Mouse (Mus musculus) T-helper 2 cell (primary cell): ENCODE data around the gene Stx8.

ENCODE experiments used
- in situ Hi-C: fragments of 300-600 bp; cut with MboI, MseI; formaldehyde crosslinking; loops from one replicate; pipeline ENCODE4 v1.15.1; 2025; ENCODE audit warnings: high pct_unique_total_duplicates

Gene Stx8

DNA sequence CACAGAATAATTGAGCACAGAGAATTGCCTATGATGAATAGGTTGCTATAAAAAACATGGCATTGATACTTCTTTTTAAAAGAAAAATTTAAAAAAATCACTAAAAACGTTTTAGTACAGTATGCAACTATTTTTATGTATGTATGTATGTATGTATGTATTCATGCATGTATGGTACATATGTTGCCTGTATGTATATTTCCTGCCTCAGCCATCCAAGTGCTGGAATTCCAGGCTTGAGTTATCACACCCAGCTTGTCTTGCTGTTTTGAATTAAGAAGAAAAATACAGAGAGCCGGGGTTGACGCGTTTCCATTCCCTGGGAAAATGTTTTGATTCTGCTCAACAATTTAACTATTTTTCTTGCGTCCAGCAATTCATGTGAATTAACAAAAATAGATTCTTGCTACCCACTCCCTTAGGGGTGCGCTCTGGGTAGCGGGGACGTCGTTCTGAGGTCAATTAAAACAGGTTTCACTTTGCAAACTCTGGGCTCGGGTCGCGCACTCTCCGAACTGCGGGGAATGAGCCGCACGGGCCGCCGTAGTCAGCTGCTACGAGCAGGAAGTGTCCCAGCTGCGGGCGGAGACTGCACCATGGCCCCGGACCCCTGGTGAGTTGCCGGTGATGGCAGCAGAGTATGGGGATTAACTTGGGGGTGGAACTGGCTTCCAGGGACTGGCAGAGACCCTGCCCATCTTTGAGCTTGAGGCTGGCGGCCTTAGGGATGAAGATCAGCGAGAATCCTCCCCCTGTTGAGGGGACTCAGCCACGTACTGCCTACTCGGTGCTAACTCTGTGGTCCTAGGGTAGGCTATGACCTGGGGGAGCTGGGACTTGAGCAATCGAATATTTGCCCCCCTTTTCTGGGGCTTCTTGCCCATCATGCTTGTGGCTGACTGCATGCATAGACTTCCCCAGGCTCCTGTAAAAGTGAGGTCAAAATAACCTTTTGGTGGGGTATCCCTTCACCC is at the start of gene Stx8:
Stx8 (plus strand) TSS at position 289 of the 974 bp plus-strand sequence.
- in situ Hi-C loops = no loop called here

DNA sequence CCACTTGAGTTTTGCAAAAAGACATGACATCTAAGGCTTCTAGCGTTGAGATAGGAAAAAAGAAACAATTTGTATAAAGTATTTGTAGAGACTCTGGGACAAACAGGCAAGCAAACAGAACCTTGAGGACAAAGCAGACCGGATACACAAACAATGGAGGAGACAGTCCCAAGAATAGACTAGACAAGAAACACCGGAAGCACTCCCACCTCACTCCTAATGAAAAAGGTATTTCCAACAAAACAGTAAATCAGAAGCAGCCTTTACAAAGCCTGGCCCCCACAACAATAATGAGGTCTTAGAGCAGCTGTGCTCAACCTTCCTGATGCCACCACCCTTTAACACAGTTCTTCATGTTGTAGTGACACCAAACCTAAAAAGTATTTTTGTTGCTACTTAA is 48.9 kb upstream of the Stx8 start:
- in situ Hi-C loops = no loop called here

DNA sequence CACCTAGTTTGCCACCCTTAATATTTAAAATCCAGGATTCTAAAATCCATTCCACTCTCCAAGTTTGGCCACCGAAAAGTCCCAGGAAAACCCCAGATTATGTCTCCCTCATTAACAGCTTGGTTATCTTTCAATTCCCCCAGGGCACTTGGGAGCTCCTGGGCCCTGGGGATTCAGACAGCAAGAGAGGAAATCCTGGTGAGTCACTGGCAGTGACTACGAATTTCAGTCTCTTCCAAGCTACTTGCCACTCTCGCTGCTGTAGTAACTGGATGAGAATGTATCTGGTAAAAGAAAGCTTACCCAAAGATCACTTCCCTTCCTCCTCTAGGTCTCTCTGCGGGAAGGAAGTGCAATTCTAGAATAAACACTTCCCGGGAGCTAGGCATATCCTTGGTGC is 46.4 kb upstream of the Stx8 start:
- in situ Hi-C loops = no loop called here

DNA sequence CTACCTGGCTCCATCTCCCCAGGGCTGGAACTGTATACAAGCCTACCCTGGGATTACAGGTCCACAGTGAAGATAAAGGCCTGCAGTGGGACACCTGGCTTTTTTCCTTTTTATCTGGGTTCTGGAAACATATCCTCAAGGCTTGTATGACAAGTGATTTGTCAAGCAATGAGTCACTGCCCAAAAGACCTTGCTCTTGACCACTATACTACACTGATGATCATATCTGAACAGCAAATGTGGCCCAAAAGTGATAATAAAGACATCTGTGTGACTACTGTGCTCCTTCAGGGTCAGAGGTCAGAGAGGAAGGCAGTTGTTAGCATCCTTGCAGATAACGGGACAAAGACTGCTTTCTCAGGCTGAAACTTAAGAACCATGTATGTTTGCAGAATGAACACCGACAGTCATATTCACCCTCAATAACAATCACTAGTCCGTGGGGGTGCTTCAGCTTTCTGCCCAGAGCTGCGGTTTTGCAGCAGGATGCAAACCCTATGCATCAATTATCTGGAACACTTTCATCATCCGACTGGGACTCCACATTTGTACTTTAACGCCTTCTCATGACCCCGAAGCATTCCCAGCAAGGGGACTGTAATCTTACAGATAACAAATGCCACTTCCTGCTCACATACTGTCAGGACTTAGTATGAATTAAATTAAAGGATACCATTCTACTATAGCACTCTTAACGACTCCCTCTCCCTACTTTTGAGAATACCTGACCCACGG is 45.6 kb upstream of the Stx8 start:
- in situ Hi-C loops = no loop called here

DNA sequence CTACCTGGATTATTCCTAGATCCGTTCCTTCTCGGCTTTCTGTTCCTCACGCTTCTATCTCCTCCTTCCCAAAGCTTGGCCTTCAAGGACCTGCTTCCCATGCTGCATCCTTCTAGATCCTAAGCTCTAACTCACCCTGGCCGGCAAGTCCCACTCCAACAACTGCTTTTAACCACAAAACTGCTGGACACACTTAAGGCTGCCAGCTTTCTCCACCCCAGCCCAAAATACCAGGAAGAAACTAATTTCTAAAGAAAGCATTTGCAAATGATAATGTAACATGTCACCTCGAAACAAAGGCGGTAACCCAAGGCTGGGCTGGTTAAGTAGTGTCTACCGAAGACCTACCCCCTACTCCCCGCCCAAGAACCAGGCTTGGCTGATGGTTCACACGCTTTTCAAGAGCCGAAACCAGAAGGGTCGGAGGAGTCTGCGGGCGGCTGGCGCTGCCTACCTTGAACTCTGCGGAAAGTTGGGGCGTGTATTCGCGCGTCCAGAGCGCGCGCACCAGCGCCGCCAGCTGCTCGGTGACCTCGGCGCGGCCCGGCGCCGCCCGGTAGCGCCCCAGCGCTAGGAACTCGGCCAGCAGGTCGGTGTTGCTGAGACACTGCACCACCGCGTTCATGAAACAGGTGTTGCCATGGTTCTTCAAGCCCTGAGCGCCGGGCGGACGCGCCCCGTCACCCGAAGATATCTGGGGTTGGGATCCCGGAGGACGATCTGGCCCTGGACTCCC is 44.7 kb upstream of the Stx8 start:
- in situ Hi-C loops = no loop called here

DNA sequence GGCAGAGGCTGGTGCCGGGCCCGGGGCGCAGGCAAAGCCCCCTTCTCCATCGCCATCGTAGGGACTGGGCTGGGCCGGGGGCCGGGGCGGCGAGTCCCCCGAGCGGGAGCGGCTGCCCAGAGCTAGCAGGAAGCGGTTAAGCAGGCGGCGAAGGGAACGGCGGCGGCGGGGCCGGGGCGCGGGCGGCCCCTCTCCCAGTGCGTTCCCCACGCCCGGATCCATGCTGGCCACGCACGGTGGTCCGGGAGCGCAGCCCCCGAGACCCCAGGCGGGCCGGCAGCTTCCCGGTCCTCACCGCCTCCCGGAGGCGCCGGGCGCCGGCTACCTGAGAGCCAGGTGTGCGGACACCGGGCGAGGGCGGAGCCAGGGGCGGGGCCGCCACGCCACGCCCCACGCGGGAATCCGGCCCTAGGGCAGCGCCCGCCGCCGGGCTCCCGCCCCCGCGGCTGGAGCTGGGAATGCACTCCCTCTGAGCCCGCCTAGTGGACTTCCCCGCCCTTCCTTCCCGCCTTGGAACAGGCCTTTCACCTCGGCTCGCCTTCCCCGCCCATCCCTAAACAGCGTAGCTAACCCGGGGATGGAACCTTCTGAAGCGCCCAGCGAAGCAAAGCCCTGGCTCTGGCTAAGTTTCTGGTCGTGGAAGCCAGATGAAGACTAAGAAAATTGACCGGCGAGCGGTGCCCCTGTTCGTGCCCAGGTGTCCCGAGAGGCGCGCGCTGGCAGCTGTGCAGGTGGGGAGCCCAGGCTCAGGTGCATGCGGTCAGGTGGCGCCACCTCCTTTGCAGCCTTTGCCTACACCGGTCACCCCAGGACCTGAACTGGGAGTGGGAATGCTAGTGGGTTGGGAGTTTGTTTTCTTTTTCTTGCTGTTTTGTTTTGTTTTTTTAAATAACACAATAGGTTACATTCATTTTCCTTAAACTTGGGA is 43.9 kb upstream of the Stx8 start, which contains the start of gene Usp43:
Usp43 (minus strand) TSS at position 327 of the 928 bp plus-strand sequence.
- in situ Hi-C loops = no loop called here

DNA sequence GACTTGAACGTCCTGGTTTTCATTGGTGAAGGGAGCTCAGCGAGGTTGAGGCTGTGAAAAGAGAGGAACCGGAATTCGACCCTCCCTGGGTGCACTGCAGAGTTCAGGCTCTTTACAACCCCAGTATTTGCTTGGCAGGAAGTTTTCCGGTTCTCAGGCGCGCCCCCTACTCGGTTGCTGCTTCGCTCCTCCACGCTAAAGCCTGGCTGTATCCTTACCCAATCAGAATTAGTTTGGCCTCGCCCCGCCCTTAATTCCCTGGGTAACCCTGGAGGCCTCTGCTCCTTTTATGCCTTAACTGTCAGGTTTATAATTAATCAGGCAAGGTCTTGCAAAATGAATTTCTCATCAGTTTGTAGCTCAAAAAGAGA is 43.3 kb upstream of the Stx8 start:
- in situ Hi-C loops = no loop called here

DNA sequence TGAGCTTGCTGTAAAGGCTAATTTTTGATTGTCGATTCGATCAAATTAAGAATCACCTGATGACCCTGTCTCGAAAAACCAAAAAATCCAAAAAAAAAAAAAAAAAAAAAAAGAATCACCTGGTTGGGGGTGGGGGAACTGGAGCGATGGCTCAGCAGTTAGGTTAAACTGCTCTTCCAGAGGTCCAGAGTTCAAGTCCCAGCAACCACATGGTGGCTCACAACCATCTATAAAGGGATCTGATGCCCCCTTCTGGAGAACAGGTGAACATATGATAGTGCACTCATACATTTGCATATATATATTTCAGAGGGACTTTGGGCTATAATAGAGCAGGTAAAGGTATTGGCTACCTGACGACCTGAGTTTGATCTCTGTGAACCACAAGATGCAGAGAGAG is 42.3 kb upstream of the Stx8 start:
- in situ Hi-C loops = no loop called here

DNA sequence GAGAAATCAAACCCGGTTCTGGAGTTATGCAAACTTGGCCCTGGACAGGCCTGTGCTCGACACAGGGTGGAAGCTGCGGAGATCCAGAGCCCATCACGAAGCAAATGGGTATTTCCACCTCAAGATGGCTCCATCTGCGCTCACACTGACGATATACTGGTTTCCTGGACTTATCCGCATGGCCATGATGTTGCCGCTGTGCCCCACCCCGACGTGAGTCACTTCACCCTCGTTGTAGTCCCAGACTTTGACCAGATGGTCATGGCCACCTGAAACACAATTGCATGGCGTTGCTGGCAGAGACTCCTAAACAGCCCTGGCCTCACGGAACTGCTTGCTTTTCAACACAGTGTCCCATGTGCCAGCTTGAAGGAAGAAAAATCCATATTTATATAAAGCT is 41.0 kb upstream of the Stx8 start:
- in situ Hi-C loops = no loop called here

DNA sequence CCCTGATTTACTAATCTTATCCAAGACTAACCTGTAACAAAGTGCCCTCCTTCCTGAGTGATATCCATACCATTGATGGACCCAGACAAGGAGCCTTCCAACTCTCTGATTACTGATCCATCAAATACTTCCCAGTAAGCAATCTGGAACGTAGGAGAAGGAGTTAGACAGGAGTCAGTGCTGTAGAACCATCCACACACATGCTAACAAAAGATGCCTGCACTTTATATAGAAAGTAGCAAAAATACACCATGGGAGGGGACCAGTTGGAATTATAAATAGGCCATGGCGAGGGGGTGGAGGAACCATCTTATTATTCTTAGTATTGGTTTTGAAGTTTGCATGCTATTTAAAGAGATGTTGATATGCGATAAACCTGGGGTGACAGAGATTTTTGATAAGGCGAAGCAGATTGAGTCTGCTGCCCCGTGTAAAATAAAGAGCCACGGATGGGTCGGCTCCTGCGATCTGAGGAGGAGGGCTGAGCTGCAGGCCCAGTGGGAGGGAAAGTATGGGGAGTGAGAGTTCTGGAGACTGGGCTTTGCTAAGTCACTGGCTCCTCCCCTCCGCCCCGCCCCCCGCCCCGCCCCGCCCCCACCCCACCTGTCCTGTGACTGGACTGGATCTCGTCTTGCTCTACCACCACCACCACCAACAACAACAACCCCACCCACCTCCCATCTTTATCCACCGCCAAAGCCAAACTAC is 39.5 kb upstream of the Stx8 start:
- in situ Hi-C loops = no loop called here

DNA sequence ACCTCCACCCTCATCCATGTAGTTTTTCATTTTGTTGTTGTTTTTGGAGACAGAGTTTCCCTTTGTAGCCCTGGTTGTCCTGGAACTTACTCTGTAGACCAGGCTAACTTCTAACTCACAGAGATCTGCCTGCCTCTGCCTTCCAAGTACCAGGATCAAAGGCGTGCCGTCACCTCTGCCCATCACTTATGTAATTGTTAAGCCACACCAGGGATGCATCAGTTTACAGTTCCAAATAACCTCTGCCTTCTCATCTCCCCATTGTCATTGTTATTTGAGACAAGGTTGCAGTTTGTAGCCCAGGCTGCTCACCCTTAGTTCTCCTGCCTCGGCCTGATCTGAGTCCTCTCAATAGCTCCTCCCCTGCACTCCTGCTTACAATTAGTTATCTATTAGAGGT is 33.8 kb upstream of the Stx8 start:
- in situ Hi-C loops = no loop called here

DNA sequence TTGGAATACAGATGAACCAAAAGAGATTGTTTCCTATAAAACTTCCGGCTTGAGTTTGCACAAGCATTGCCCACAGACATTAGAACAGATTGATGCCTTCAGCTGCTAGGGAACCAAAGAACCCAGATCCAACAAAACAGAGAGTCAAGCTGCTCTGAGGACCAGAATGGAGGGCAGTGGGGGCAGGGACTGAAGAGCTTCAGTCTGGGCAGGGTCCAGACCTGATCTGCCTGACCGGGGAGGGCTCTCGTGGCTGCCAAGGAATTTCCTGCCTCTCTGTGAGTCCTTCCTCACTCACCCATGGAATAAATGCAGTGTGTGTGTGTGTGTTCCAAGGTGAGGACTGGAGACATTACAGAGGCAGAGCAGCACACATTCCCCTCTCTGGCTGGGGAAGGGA is 17.8 kb upstream of the Stx8 start:
- in situ Hi-C loops = no loop called here

DNA sequence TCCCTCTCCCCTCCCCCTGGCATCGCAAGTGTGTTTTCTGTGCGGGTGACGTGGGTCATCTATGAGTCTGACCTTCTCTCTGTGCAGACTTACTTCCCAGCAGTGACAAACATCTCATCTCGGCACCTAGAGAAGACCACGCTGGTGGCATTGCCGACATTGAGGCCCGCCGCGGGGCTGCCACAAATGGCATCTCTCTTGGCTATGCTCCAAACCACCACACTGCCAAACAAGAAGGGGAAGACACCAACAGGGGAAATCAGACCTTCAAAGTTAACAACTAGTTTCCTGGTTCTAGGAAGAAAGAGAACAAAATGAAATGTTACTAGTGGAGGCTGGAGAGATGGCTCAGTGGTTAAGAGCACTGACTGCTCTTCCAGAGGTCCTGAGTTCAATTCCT is 16.5 kb upstream of the Stx8 start:
- in situ Hi-C loops = no loop called here

DNA sequence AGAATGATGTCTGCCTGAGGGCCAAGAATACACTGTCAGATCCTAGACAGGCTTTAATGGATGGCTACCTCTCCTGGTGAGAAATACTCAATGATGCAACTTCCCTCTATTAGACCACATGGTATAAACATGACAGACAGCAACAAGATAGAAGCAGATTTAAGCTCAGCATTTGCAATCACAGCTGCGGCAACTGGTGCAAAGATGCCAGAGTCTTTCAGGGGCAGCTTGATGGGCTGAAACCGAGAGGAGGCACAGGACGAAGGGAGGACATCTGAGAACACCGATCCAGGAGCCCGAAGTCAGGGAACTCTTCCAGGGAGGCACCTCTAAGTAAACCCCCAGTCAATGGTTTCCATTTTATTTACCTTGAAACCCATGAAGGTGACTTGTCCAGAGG is 12.4 kb upstream of the Stx8 start:
- in situ Hi-C loops = no loop called here

DNA sequence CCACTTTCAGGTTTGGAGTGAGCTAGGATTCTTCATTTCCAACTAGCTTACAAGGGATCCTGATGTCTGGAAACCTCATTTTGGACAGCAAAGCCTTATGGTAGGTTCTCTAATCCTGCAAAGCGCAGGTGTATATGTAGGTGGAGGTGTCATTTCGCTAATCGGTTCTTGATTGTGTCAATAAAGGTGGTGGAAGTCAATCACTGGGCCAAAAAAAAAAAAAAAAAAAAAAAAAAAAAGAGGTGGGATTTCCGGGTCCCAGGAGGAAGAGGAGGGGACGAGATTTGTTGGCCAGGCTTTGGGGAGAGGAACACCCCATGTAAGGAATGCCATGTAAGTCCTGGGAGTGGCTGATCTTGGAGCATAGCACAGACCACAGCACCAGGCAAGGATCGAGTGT is 11.6 kb upstream of the Stx8 start:
- in situ Hi-C loops = no loop called here

DNA sequence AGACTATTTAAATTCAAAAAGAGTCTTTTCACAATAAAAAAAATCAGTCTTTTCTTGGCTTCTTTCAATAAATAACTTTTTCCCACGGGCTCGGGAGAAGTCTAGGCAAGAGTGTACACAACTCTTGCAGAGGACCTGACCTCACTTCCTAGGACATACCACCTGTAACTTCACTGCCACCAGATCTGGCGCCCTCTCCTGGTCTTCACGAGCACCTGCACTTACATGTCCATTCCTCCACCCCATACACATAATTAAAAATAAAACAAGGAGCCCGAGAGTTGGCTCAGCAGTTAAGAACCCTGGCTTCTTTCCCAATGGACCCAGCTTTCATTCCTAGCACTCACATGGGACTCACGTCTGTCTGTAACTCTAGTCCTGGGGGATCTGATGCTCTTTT is 1.9 kb upstream of the Stx8 start:
- in situ Hi-C loops = no loop called here

DNA sequence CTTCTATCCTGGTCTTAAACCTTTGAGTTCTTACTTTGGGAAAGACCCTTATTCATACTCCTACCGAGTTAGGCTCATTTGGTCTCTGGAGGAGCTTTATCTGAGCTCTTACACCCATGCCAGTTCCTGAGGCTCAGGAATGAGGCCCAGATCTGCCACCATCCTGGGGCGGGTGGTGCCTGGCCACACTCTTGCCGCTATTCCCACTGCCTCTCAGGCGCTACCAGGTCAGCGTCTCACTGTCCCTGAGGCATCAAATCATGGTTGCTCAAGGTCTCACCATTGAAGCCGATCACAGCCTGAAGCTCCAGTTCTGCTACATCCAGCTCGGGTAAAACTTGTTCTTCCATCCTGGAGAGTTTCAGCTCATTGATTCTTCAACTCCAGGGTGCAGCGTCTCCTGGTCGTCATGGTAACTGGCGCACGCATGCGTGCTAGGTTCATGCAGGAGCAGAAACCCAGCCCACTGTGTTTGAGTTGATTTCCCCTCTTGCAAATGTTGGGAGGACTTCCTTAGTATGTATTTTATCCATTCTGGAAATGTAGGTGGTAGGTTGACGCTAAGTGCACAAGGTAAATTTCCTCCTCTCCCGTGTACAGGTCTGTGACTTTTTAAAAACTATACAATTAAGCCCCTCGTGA is 630 bp upstream of the Stx8 start, which contains the start of gene Cfap52:
Cfap52 (minus strand) TSS at position 410 of the 642 bp plus-strand sequence.
- in situ Hi-C loops = no loop called here

DNA sequence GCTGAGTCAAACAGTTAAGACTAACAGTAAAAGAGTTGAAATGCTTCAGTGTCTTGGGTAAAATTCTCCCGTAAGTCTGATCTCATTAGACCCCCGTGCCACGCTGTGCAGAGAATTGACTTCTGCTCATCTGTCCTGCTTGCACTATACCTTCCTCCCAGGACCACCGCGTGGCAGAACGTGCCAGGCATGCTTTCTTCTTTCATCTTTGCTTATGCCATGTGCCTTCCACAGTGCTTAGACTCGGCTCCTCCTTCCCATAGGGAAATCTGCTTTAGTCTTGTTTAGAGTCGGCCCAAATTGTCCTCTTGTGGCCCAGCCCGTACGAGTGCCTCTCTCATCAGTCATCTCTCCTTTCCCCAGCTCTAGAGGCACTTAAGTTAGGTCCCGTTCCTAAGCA is 1.8 kb downstream of the Stx8 start:
- in situ Hi-C loops = no loop called here

DNA sequence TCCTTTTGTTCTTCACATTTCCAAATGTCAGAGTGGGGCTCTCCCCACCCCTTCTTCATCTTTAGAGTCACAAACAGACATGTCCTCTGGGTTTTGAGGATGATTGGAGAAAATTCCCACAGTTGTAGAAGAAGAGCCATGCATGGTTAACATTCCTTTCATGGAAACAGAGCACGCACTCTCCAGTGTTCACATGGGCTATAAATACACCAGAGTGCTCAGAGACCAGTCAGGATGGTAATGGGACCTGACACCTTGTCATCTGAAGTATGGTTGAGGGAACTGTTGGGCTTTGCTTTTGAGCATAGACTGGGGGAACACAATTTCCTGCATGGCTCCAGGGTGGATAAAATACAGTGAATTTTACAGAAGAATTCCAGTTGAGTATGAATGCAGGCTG is 6.6 kb downstream of the Stx8 start:
- in situ Hi-C loops = no loop called here

DNA sequence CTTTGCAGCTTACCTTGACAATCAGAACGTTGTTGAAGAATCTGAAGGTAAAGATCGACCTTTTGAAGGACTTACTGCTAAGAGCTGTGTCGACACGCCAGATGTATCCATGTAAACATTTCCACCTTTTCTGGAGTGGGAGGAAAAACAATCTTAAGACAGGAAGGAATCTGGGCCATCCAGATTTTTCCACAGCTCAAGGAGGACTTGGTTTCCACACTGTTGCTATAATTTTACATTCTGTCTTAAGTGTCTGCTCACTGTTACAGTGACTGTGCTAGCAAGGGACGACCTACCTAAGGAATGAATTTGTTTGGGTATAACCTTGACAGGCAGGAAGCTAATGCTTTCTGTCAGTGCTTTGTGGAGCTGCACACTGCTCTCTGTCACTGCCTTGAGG is 7.2 kb downstream of the Stx8 start:
- in situ Hi-C loops = no loop called here
